Mouse (Mus musculus) embryonic facial prominence, embryonic 15.5 days (tissue): ENCODE results near the gene Obox3. TPM values are rescaled to one million over a fixed set of nuclear protein-coding genes. Genes with fewer than 3 reads are reported as not detected.
"Not testable (repeated sequence)": the region's sequence is repeated elsewhere in the genome, so short reads cannot be mapped to it uniquely, and the experiment has no call there.

Experiments
- ATAC-seq: fragments of 200-750 bp; cut with Nextera tagmentation; 2 replicates; pipeline ENCODE4 v1.8.0; 2017; ENCODE audit warnings: low read depth, moderate TSS enrichment; ENCODE audit not compliant: insufficient number of reproducible peaks, low FRiP score, low TSS enrichment
- H3K27ac ChIP-seq: fragments of 300-500 bp; sonication (generic); replicated peaks from 2 replicates; pipeline ENCODE4 v1.5.1; 2015; ENCODE audit warnings: mild to moderate bottlenecking, inconsistent platforms
- H3K27me3 ChIP-seq: fragments of 300-500 bp; sonication (generic); 2 replicates; pipeline ENCODE4 v1.6.1; 2015; ENCODE audit warnings: inconsistent platforms
- H3K36me3 ChIP-seq: fragments of 300-500 bp; sonication (generic); 2 replicates; pipeline ENCODE4 v1.6.1; 2015; ENCODE audit warnings: mild to moderate bottlenecking, inconsistent platforms
- H3K4me1 ChIP-seq: fragments of 300-500 bp; sonication (generic); 2 replicates; pipeline ENCODE4 v1.6.1; 2015; ENCODE audit warnings: inconsistent platforms
- H3K4me2 ChIP-seq: fragments of 300-500 bp; sonication (generic); replicated peaks from 2 replicates; pipeline ENCODE4 v1.6.1; 2015; ENCODE audit warnings: mild to moderate bottlenecking, inconsistent platforms
- H3K4me3 ChIP-seq: fragments of 300-500 bp; sonication (generic); replicated peaks from 2 replicates; pipeline ENCODE4 v1.5.1; 2015; ENCODE audit warnings: mild to moderate bottlenecking, inconsistent platforms
- H3K9ac ChIP-seq: fragments of 300-500 bp; sonication (generic); 2 replicates; pipeline ENCODE4 v1.6.1; 2015; ENCODE audit warnings: inconsistent platforms
- H3K9me3 ChIP-seq: fragments of 300-500 bp; sonication (generic); replicated peaks from 2 replicates; pipeline ENCODE4 v1.6.1; 2016; ENCODE audit warnings: inconsistent platforms
- WGBS: fragments of 180-500 bp; shearing (Covaris S2); methylation state at CpG from one replicate; pipeline ENCODE4 v1.1.7; 2015; 5-methylcytosine and 5-hydroxymethylcytosine counted together
- polyA plus RNA-seq: library from polyadenylated mRNA; unstranded; fragments of >200 nt; fragmentation: Nextera tagmentation; extraction: Ambion mirVana; gene quantifications from 2 replicates; pipeline ENCODE4 v1.2.1, GENCODE M21; 2015

The Obox3 gene
- not detected in 2 replicates for polyA plus RNA-seq

- H3K27ac ChIP-seq, H3K36me3 ChIP-seq, H3K4me3 ChIP-seq, H3K9ac ChIP-seq, ATAC-seq, H3K4me1 ChIP-seq, H3K4me2 ChIP-seq, H3K27me3 ChIP-seq, H3K9me3 ChIP-seq: not testable (repeated sequence)
- WGBS: 14% methylated on average over 1 of the region's 1 CpGs
Measured at GRCm38 (mm10) chr7:15639802-15640201, at the start of gene Obox3. TSS of gene Obox3 (minus strand) at chr7:15639902.

DNA sequence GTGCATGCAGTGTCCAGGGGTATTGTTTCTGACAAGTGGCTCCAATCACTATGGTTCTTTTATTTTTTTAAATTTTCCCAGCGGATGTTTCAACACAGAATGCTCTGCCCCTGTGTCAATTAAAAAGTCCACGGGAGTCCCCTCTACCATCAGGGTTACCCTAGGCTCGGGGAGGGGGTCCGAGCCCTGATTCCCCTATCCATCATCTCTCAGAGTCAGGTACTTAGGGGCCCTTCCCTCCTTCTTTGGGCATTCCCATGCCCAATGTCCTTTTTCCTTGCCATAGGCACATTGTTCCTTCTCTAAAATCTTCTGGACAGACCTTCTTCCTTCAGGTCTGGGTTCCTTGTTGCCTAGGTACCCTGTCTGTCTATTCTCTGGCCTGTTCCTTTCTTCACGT lies 130.3 kb downstream of the Obox3 start:
- H3K4me3 ChIP-seq, H3K4me2 ChIP-seq, H3K9me3 ChIP-seq, H3K4me1 ChIP-seq, ATAC-seq, H3K9ac ChIP-seq, H3K27me3 ChIP-seq, H3K27ac ChIP-seq, H3K36me3 ChIP-seq: not testable (repeated sequence)
- 75% methylated on average over 5 of the region's 5 CpGs for WGBS

Other genes starting within 250 kb of the Obox3 start
- gene Obox5, start 110.2 kb upstream of the Obox3 start, polyA plus RNA-seq: not detected in 2 replicates
- gene Obox6, start 199.8 kb upstream of the Obox3 start, polyA plus RNA-seq: not detected in 2 replicates
- 0.07 TPM in 1 of 2 replicates, not detected in the other for gene Crx, start 240.1 kb upstream of the Obox3 start, polyA plus RNA-seq
- not detected in 2 replicates for gene Crxos, start 242.7 kb upstream of the Obox3 start, polyA plus RNA-seq